Mouse (Mus musculus): ENCODE measurements around the gene Gadd45gip1.

Gene Gadd45gip1

DNA sequence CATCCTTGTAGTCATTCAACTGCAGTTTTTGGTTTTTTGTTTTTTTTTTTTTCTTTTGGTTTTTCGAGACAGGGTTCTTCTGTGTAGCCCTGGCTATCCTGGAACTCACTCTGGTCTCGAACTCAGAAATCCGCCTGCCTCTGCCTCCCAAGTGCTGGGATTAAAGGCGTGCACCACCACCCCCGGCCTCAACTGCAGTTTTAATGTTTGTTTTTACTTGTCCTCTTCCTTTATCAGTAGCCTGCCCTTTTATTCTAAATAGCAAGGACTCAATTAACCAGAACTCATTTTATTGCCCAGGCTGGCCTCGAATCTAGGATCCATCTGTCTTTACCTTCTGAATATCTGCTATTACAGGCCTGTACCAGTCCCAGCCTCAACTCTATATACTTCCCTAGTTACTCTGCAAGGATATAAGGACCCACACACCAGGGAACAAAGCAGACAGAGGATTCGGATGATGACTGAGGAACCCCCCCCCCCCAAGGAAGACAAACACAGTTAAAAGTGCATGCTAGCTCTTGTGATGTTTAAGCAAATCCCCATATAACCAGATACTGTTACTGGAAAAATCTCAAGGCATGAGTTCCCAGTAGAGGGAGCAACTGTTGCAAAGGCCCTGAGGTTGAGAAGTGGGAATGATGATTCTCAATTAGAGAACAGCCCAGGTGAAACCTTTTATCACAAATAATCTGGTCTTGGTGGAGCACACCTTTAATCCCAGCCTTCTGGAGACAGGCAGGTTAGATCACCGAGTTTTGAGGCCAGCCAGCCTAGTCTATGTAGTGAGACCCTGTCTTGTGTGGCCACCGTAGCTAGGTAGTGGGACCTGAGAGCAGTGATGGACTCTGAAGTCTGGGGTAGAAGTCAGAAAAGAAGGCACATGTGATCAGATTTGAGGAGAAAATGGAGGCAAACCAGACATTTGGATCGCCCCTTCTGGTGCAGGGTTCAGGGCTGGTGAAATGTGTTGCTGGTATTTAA, 1.7 kb downstream of the Gadd45gip1 start:
- DNase-seq, result no peak

DNA sequence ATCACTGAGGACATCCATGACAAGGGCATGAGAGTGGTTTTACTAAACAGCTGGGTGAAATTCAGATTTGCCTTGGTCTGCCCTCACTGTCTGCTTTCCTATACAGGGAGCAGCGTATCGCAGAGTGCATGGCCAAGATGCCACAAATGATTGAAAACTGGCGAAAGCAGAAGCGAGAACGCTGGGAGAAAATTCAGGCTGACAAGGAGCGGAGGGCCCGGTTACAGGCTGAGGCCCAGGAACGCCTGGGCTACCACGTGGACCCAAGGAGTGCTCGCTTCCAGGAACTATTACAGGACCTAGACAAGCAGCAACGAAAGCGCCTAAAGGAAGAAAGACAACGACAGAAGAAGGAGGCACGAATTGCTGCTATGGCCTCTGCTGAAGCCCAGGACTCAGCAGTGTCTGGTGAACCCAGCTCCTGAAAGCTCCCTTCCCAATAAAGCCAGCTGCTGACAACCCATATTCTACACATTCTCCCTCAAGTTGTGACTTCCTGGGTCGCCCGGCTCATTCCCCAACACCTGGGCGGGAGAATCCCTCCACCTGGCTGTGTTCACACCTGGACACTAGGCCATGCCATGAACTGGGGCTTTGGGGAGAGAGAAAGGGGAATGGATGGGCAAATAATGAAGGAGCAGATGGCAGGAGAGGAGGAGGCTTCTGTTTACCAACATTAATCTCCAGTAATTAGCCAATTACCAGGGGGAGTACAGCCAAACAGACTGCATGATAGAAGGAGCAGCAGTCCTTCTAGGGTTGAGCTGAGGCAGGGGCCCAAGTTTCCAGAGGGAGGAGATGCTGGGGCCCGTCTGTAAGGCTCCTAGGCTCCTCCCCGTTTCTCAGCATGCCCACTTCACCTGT, 2.9 kb downstream of the Gadd45gip1 start:
- DNase-seq, result no peak

DNA sequence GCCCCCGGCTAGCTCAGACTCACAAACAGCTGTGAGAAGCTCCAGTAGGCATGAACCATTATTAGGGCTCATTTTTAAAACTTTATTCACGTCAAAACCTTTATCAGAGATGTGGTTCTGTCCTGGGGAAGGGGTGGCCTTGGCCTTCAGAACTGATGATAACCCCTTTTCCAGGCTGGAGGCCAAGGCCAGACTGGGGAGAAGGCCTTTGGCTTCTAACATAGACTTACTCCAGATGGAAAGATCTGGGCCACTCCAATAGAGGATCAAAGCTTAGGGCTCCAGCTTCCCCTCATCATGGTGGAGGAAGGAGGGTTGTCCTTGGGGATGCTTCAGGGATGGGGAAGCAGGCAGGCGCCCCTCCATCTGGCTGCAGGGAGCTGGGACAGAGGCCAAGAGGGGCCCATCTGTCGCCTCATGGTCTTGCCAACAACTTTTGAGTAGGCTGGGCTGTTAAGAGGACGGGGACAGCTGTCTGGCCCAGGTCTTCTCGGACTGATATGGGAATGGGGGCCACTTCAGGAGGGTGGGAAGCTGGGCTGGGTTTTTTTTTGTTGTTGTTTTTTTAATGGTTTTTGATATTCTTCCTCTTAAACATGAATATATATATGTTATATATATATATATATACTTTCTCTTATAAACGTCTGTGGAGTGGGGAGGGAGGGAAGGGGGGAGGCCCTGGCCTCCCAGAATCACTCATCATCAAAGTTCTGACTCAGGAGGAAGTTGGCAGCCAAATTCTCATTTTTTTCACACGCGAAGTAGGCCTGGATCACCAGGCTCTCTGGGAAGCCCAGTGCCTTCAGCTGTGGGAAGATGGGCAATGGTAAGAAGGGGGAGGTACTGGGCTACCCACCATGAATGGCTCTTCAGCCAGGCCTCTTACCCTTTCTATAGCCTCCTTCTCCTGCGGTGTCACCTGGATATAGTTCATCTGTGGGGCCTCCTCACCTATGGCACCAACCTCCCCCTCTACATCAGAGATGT, 3.8 kb downstream of the Gadd45gip1 start:
- no peak for DNase-seq

DNA sequence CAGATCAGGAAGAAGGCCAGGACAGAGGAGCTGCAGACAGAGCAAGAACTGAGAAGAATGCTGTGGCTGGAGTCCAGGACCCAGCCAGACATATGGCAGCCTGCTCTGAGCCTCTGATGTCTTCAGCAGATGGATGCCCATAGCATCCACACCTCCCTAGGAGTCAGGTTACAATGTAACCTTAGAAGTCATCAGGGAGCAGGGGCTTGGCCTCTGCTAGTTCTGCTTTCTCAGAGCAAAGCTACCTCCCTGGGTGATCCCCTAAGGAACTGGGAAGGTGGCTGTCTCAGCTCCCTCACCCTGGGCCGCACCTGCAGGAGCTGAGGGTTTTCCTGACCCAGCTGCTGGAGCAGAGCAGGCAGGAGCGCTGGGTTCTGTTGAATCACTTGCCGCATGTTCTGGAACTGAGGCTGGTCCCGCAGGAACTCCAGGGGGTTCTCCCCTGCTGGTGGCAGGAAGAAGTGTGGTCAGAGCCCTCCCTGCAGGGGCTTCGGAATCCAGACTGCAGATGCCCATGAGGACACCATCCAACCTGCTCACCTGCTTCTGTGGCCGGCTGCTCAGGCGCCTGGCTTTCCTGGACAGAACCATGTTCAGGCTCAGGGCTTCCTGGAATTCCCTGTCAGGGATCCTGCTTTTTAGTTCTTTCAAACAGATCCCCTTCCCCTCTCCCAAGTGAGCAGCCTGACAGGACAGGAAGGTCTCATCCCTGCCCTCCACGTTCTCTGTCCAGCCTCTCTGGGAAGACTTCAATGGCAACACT, 6.0 kb downstream of the Gadd45gip1 start:
- no peak for DNase-seq

DNA sequence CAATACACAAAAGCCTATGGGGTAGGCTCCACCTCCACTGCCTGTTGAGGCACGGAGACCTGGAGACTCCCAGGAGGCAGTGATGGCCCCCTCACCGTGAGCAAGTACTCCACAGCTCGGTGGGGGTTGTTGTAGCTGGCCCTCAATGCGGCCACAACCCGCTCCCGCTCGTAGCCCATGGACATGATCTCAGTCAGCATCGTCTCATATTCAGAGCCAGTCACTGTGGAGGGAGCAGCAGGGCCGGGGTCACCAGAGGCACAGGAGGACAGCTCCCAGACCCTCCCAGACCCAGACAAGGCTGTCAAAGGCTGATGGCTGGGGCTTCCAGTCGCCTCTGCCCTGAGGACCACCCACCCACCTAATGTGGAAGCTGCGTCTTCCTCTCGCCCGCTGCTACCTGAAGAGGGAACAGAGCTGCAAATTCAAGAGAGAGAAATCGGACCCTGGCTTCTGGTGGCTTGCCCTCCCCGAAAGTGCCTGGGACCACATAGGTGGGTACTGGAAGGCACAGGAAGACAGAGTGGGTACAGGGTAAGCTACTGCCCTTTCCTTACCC, 6.7 kb downstream of the Gadd45gip1 start:
- no peak for DNase-seq

DNA sequence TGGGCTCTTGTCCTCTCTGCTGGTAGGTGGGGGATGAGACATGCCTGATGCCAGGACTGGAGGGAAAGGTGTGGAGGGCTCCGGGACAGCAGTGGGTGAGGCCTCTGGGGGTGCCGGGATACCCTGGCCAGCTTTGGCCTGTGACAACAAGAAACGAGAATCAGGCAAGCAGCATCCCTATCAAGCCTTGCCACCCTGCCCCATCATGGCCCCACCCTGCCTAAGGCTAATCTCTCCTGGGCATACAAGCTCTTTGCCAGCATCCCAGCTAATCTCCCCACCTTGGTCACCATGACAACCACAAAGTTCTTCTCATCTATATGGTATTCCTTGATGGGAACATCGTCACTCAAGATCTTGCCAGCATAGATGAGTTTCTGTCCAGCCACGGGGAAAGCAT, 7.2 kb downstream of the Gadd45gip1 start:
- DNase-seq, result no peak

DNA sequence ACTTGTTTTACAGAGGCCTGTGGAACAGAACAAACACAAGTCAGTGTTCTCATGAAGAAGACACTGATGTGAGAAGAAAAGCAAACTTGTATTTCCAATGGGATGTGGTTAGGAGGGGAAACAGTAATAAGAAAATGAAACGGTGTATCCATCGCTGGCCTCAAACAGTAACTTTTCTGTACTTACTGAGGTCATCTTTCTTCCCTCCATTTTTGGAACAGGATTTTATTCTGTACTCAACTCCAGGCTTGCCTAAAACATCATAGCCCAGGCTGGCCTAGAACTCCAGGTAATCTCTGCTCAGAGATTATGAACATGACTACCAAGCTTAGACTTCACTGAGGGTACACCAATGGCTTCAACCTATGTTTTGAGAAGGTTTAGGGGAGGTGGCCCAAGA, 8.1 kb downstream of the Gadd45gip1 start:
- no peak for DNase-seq

DNA sequence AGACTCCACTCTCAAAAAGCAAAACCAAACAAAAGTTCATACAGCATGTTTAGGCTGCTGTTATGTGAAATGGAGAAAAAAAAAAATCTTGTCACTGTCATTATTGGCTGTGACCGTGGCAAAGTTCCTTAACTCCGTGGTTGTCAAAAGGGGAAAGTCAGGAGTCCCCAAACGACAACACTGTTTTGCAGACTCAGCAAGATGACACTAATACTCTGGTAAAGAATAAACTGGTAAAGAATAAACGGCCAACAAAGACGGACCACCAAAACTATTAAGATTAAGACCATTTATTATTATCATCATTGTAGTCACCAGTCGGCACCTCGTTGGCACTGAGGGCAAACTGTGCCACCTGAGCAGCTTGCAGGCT, 8.5 kb downstream of the Gadd45gip1 start:
- no peak for DNase-seq

DNA sequence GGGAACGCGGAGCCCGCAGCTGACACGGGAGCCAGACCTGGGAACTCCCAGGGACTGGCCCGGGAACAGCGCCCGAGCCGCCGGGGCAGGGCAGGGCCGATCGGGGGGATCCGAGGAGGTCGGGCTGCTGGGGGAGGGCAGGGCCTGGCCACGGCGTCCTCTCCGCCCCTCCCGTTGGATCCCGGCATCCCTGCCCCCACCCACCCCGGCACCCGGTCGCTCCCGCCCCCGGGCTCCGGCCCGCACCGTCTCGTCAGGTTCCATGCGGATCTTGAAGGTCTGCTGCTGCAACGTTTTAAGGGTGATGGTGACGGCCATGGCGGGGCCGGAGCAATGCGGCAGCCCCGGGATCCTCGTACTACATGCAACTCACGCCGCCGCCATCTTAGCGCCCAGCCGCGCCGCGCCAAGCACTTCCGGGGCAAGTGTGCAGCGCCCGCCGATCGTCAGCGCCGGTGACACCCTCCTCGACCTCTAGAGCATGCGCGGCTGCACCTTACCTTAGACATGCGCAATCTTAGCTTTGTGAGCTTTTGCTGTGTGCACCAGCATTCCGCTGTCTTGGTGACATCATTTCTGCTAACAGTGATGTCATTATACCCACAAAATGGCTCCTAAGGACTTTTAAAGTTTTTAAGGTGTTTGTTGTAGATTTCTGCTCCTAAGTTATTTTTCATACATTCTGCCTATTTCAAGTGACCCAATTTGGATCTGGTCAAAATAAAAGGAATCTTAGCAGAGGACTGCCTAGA, 9.1 kb downstream of the Gadd45gip1 start, which contains the start of gene Rad23a:
Rad23a (minus strand) TSS at position 418 of the 752 bp plus-strand sequence.
- DNase-seq, result peak; percentile 90

DNA sequence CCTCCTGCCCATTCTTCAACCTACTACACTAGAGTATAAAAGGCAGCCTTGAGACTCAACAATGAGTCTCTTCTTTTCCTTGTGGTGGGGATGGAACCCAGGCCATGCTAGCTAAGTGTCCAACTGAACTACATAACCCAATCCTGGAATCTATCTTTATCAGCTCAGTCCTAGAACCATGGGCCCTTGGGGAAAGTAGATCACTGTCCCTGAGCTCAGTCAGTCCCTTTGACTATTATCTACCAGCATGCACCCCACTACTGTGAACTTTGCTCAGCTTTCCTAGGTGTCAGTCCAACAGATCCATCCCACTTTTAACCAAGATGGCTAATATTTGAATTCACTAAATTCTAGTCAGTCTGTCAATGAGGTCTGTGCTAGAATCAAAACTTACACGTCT, 10.2 kb downstream of the Gadd45gip1 start:
- DNase-seq, result no peak

DNA sequence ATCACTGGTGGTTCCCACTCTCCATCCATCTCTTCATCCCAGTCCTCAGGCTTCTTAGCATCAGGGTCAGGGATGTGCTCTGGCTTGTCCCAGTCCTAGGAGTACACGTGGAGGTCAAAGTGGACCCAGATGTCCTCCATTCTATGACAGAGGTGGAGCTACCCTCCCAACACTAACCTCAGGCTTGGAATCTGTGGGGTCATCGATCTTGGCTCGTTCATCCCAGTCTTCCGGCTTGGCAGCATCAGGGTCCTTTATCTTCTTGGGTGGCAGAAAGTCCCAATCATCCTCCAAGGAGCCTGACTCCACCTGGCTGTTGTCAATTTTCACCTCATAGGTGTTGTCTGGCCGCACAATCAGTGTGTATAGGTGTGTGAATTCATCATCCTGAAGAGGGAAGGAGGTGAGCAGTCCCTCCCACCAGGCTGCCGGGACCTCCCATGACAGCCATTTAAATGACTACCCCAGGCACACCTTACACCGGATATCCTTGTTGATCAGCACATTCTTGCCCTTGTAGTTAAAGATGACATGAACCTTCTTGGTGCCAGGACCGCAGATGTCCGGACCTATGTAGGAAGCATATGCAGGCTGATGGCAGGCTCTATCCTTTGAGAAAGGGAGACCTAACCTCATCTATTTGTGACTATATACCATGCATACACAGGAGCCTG, 13.2 kb downstream of the Gadd45gip1 start:
- DNase-seq, result no peak

DNA sequence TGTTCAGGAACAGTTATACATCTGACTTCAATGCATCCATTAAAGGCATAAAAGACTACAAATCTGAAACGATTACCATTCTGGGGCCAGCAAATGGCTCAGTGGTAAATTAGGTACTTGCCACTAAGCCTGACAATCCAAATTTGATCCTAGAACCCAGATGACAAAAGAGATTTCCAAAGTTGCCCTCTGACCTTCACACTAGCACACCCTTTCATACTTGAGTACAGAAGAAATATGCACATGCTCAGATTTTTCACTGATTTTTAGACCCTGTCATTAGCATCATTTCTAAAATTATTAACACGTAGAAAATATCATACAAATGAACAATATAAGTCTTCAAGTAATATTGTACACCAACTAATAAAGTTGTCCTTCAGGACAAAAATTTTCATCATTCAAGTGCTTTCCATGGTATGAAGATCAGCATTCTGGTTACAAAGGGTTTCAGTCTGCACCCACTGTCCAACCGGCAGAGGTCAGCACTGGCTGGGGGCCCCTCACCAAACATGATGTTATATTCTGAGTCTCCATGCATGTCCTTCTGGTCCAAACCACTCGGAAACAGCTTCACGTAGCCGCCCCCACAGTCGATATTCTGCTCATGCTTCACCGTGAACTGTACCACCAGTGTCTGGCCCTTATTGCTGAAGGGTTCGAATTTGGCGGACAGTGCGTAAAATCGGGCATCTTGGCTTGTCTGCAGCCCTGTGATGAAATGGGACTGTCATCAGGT, 14.2 kb downstream of the Gadd45gip1 start:
- DNase-seq, result peak; percentile 42

DNA sequence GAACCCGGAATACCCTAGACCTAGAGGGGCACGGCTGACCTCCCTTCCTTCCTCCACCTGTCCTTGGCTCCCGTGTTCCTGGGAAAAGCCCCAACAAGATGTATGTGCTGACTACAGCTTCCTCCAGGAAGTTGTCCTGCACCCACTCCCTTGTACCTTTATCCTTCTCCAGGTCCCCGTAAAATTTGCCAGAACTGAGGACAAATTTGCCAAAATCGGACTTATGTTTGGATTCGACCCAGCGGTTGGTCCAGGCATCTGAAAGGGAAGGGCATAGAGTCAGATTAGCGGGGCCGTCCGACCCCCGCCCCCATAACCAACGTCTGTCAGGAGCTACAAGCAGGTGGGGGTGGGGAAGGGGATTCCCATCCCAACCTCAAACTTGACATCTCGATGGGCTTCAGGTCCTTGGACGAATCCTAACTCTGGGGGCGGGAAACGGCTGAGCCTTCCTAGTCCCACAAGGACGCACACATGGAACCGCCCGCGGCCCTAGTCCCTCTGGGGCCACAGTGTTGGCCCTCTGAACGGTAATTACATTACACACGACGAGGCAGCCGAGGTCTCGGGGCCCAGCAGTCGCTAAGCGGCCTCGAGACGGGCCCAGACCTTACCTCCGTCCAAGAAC, 14.9 kb downstream of the Gadd45gip1 start:
- no peak for DNase-seq

DNA sequence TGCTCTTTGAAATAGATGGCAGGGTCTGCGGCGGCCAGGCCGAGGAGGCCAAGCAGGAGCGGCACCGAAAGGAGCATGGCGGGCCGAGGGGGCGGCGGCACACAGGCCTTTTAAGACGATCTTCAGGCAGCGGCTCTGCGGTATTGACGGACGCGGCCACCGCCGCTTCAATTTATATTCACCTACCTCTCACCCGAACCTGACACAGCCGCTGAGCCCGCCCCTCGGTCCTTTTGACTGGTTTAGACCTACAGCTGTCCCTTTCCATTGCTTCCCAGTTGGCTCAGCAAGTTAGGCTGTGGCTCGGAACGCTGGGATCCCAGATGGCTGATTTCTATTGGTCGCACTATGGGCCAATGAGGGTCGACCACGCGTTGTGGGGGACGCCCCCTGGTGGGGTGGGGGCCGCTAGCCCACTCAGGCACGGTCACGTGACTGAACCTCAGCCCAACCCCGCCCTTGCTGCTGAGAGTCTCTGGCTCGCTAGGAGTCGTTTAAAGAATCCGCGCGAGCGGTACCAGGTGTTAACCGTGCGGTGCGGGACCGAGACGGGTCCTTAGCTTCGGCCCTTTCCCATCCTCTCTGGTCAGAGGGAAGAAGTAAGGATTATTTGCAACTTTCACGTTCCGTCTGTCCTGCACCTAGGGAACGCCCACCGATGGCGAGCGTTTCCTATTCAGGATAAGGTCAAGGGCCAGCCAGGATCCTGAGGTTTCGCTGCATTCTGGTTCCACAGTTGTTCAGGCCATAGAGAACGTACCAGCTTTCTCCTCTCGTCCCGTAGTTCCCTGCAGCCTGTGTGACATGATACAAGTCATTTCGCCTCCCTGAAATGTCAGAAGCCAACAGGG, 15.6 kb downstream of the Gadd45gip1 start, which contains the start of gene Calr:
Calr (minus strand) TSS at position 213 of the 851 bp plus-strand sequence.
- DNase-seq, result peak; percentile 99

DNA sequence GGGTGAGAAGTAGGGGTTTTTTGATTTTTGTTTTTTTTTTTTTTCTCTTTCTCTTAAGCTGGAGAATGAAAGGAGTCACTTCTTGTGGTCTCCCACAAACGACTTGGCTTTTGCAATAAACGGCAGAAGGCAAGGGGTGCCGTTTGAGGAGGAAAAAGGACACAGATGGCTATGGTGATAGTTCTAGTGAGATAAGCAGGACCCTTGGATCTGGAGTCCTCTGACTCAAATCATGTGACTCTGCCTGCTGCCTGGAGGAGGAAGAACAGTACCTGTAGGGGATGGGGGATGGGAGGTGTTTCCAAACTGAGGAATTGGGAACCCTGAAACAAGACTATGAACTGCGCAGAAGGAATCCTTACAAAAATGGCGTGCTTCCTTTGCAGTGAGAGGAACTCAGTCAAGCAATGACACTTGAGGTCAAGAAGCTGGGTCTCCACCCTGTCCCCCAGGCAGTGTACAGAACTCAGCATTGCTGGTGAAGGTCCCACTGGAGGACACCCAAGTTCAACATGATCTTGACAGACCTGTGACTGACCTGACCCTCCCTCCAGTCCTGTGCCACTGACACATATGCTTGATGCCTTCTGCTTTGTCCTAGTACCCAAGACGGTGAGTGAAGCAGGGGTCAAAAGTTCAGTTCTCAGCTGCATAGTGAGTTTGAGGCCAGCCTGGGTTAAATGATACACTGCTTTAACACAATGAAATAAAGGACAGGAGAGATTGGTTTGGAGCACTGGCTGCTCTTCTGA, 16.5 kb downstream of the Gadd45gip1 start:
- DNase-seq, result no peak

DNA sequence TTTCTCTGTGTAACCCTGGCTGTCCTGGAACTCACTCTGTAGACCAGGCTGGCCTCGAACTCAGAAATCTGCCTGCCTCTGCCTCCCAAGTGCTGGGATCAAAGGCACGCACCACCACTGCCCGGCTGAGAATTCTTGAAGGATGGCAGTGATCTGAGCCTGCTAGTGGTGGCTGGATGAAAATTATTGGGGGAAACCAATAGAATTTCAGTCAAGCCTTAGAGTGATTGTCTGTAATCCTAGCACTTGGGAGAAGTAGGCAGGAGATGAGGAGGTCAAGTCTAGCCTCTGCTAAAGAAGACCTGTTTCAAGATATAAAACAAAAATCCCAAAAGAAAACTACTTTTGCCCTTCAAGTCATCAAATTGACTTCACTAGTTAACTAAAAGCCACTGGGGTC, 25.1 kb downstream of the Gadd45gip1 start:
- DNase-seq, result no peak

All from lung, postnatal 14 days (tissue).